Mouse (Mus musculus): ENCODE measurements around the gene Dgke.
"Not testable (repeated sequence)": the region's sequence is repeated elsewhere in the genome, so short reads cannot be mapped to it uniquely, and the experiment has no call there.

The Dgke gene

GRCm38 (mm10) chr11:89073541-89073940 is 6.9 kb upstream of the Dgke start, which contains the start of gene Gm525:
Gm525 (plus strand) TSS chr11:89073841.
- DNase-seq, result no peak

DNA sequence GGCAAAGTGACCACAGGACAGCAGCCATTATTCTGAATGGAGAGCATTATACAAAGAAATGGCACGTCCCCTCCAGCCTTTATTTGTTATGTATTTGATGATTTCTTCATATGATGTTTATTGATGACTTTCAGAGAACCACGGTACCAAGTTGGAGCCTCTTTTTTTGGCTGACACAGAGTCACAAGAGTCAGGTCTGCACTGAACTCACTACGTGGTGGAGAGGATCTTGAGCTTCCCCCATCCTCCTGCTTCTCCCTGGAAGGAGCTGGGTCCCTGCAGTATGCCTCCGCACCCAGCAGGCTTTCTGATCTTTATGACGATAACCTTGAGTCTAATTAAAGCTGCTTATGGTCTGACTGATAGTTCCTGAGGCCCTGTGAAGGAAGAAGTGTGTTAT is 4.9 kb upstream of the Dgke start:
- DNase-seq, result no peak

GRCm38 (mm10) chr11:89069303-89069702 is 2.7 kb upstream of the Dgke start:
- DNase-seq, result peak in 1 of 2 experiments; percentile 76

GRCm38 (mm10) chr11:89068649-89069048 is 2.0 kb upstream of the Dgke start:
- DNase-seq, result no peak

DNA sequence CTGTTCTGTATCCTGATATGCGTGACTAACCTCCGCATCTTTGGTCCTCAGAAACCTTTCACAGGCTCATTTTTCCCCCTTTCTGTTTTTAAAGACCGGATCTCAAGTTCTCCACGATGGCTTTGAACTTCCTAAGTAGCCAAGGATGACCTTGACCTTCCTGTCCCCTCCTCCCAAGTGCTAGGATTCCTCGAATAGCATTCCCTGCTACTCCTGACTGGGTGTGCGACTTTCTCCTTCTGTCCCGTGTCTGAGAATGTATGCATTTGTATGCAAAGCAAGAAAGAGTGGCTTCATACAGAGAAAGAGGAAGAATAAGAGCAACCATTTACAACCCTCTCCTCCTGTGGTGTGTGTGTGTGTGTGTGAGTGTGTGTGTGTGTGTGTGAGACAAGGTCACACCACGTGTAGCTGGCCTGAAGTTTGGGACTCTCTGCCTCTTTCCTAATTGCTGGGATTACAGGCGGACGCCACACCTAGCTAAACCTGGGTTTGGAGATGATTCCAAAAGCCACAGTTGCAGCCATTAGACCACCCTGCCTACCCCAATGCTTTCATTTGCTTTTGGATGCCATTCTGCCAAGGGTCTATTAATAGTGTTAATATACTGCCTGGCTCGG is 1.3 kb upstream of the Dgke start:
- DNase-seq, result no peak

DNA sequence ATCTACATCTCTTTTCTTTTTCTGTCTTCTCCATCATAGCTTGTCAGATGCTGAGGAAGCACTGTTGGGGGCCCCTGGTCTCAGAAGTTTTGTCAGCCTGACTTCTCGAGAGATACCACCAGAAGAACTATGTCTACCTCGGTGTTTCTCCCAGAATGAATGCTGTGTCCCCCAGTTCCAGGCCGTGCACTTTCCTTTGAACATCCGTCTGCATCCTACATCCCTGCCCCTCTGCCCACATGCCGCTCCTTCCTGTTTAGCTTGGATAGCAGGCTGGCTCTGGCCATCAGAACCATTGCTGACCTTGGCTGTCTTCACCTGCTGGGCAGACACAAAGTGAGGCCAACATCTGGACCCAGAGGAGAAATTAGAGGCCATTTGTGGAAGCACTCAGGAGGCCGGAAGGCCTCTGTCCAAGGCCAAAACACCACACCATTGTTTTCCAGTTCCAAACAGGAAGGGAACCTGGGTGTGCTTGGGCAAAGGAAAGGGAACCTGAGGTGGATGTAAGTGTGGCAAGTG is 712 bp upstream of the Dgke start:
- no peak for DNase-seq

- peak in 1 of 2 experiments; percentile 71 for DNase-seq
These were observed 524 bp downstream of the Dgke start for GRCm38 (mm10) chr11:89066126-89066525.

- DNase-seq, result no peak
These were observed 1.4 kb downstream of the Dgke start for GRCm38 (mm10) chr11:89065297-89065696.

- no peak for DNase-seq
These were observed 2.3 kb downstream of the Dgke start for GRCm38 (mm10) chr11:89064312-89064711.

GRCm38 (mm10) chr11:89061362-89061761 is 5.3 kb downstream of the Dgke start:
- no peak for DNase-seq

- peak; percentile 90 to 92 for DNase-seq
These were observed 6.1 kb downstream of the Dgke start for GRCm38 (mm10) chr11:89060423-89061089.

DNA sequence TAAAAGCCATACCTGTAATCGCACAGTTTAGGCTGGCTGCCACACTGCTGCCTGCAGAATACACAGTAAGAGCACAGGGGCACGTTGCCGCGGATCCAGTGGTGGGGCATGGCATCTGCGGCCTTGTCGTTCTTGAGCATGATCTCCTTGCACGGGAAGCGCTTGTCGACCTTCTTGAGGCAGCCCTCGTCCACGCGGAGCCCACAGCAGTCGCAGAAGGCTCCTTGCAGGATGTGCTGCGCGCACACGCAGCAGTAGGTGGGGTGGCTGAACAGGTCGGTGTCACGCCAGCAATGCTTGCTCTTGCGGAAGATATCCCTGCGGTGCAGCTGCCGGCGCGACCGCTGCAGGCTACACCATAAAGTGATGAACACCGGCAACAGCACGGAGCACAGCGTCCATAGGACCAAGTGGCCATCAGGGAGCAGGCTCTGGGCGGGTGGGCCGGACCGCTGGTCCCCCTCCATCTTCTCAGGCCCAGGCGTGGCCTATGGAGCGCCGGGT is 6.7 kb downstream of the Dgke start:
- DNase-seq, result peak; percentile 67 to 76

DNA sequence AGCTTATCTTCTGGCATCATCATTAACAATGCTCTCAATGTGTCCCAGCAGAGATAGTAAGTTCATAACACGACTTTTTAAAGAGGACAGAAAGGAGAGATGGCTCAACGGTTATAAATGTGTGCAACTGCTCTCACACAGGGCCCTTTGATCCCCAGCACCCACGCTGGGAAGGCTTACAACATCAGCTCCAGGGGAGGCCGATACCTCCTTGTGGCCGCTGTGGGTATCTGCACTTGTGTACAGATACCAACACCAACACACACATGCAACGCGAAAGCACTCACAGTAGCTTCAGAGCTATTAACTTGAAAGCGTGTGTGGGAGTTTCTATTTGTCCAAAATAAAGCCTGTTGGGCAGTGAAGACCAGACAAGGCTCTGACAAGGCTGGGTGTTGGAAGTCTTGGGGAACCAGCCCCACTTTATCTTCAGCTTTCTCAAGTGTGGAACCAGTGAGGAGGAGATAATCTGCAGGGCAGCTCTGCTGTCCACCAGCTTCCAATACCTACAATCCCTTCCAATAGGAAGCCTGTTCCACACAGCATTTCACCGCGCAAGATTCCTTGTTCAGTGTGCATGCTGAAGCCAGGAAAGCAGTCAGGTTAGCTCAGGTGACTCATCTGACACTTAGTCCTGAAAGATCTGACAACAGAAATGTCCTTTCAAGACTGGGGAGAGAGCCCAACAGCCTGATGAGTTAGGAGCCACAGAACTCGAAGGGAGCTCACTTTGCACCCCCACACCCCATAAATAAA is 8.0 kb downstream of the Dgke start:
- DNase-seq, result peak in 1 of 2 experiments; percentile 65

GRCm38 (mm10) chr11:89055931-89056690 is 10.5 kb downstream of the Dgke start:
- no peak for DNase-seq

DNA sequence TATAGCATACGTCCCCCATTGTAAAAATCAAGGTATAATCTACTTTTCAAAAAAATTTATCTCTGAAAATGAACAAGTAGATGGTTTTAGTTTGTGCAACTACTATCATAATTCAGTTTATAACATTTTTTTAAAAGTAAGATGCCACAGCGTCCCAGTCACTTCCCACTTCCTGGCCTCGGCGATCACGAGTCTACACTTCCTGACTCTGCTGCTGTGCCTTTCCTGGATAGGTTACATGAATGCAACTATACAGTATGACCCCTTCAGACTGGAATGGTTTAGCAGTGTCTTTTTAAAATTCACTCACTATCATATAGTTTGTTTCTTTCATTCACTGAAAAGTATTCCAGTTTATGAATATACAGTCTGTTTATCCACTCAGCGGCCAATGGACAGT is 14.9 kb downstream of the Dgke start:
- DNase-seq, result no peak

DNA sequence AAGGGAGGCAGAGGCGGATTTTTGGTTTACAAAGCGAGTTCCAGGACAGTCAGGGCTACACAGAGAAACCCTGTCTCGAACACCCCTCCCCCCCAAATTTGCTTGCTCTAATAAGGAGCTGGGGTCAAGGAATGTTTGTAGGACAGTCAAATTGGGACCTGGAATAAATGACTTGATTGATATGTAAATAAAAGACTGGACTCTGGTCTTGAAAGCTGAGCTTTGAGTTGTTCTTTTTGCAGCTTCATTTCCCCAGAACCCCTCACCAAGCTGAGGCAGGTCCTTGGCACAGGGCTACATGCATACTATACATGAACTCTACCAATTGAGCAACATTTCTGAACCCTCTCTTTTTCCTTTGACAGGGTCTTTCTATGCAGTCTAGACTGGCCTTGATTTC is 20.6 kb downstream of the Dgke start:
- no peak for DNase-seq

- DNase-seq, result not testable (repeated sequence)
These were observed 21.1 kb downstream of the Dgke start for GRCm38 (mm10) chr11:89045501-89045900.

DNA sequence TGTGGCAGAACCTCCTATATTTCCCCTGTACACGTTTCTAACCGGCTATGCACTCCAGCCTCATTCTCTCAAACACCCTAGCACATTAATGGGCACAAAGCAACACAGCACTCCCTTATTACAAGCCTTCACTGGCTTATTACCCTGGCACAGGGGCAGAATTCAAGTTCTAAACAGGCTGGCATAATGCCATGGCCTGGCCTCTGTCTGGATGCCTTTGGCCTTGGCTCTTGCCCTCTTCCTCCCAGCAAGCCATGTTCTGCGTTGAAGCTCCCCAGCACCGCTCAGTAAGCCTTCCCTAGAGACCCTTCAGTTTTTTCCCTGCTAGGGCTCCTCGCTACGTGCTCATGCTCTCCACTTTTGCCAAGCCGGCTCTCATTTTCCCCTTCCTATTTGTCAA is 23.6 kb downstream of the Dgke start:
- DNase-seq, result no peak

GRCm38 (mm10) chr11:89041073-89041472 is 25.6 kb downstream of the Dgke start:
- DNase-seq, result not testable (repeated sequence)

- peak in 1 of 2 experiments; percentile 32 for DNase-seq
These were observed 27.3 kb downstream of the Dgke start for GRCm38 (mm10) chr11:89039325-89039724.

- DNase-seq, result no peak
These were observed 28.2 kb downstream of the Dgke start for GRCm38 (mm10) chr11:89038496-89038895.

GRCm38 (mm10) chr11:89035552-89035951 is 31.1 kb downstream of the Dgke start:
- no peak for DNase-seq

DNA sequence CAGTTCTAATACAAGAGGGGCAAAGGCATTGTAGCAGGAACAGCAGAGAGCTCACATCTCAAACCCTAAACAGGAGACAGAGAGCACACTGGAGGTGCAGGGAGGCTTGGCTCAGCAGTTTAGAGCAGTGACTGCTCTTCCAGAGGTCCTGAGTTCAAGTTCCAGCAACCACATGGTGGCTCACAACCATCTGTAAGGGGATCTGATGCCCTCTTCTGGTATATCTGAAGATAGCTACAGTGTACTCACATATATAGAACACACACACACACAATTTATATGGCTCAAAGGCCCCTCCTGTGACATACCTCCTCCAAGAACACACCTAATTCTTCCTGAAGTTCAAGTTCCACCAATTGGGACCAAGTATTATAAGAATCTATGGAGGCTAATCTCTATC is 32.1 kb downstream of the Dgke start:
- DNase-seq, result no peak

Data from thymus, adult 18-20 months (tissue).